Mouse (Mus musculus) CH12.LX (cell line): Measurements from ENCODE around the gene Cep170.

Experiments
- IRF4 ChIP-seq: IDR thresholded peaks from 2 replicates; pipeline ENCODE4 v1.6.1; 2014; ENCODE audit warnings: low read depth, mild to moderate bottlenecking, inconsistent platforms, low read length, improper control_type of control experiment
- MAX ChIP-seq: IDR thresholded peaks from 2 replicates; pipeline ENCODE4 v1.6.1; 2011; ENCODE audit warnings: low read length, improper control_type of control experiment
- POLR2A ChIP-seq: IDR thresholded peaks from 2 replicates; pipeline ENCODE4 v1.6.1; 2011; ENCODE audit warnings: low read depth, mild to moderate bottlenecking, improper control_type of control experiment, low read length
- USF1 ChIP-seq: IDR thresholded peaks from 2 replicates; pipeline ENCODE4 v1.6.1; 2014; ENCODE audit warnings: low read depth, mild to moderate bottlenecking, inconsistent platforms, low read length, improper control_type of control experiment

DNA sequence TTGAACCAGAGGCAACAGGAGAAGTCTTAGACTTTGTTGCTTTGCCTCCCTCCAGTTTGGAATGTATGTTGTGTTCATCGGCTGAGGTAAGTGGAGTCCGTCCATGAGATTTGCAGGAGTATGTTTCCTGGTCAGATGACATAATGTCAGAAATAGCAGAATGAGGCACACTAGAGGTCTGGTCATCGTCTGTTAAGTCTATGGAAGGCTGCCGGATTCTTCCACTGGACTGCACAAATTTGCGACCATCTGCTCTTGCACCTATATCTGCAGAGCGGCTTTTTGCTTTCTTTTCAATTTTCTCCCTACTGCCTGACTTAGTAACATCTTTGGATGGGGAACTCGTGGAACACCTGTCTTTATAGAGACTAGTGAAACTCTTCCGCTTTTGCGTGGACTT lies 58.3 kb downstream of the Cep170 start:
- TF ChIP-seq MAX (no peak), USF1 (no peak), IRF4 (no peak), POLR2A (no peak)
